Mouse (Mus musculus) small intestine, adult 10 weeks (tissue): ENCODE measurements around the gene Gin1. TPM values are rescaled to one million over a fixed set of nuclear protein-coding genes. Genes with fewer than 3 reads are reported as not detected.

Experiments
- polyA plus RNA-seq: library from polyadenylated mRNA; stranded (reverse); fragments of 350-450 nt; fragmentation: Illumina TruSeq; extraction: RNeasy Lipid Tissue Mini Kit (QIAGEN cat#74804); gene quantifications from one replicate; pipeline ENCODE4 v1.2.3, GENCODE M21; 2014; ENCODE audit warnings: low replicate concordance

The Gin1 gene
- polyA plus RNA-seq = 37.8 TPM

DNA sequence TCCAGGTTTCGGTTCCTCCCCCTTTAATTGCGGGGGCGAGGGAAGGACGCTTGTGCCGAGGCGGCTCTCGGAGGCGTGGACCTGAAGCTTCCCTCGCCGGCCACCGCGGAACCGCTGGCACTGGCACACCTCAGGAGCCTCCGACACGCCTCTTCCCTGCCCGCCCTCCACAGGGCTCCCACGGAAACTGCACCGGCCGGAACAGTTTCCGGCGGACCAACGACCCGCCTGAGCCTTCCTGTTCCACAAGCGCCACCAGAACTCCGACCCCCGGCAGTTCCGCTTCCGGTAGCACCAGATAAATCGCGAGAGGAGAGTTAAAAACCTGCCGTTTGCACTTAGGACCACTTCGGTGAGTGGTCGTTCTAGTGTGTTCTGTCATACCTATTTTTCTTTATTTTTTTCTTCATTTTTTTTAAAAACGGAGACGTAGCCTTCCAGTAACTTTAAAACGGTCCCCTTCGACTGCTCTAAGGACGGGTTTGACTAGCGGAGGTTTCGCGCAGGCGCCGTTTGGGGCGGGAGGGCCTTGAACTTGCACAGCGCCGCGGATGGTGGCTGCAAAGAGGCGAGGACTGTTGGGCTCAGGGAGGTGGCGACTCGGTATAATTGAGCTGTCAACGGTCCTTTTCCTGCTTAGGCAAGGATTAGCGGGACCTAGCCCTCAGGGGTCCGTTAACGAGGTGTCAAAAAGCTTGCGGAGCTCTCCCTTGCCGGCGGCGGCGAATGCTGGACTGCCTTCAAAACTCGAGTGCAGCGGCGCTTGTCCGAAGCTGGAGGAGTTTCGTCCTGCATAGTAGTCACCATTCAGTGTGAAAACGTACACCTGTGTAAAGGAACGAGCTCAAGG is at the start of gene Gin1, which contains the start of gene Ppip5k2:
Gene Gin1, plus strand, starts transcription at position 269 of the 850 bp plus-strand sequence.
Gene Ppip5k2, minus strand, starts transcription at position 508 of the 850 bp plus-strand sequence.

Other genes with a start within 250 kb of the Gin1 start
- gene D1Ertd622e, start 108.1 kb upstream of the Gin1 start, polyA plus RNA-seq = 120 TPM
- 192 TPM for gene Ppip5k2, start 239 bp downstream of the Gin1 start, polyA plus RNA-seq